Mouse (Mus musculus) bone marrow macrophage, adult 2 months (primary cell): ENCODE measurements around the gene Vmn1r112.
"Not testable (repeated sequence)": the region's sequence is repeated elsewhere in the genome, so short reads cannot be mapped to it uniquely, and the experiment has no call there.

Source experiments
- CTCF ChIP-seq: IDR thresholded peaks from 2 replicates; pipeline ENCODE4 v1.5.1; 2012; ENCODE audit warnings: low read depth, mild to moderate bottlenecking, low read length, moderate library complexity
- POLR2A ChIP-seq: IDR thresholded peaks from 2 replicates; pipeline ENCODE4 v1.6.1; 2012; ENCODE audit warnings: mild to moderate bottlenecking, low read depth, low read length, borderline replicate concordance

GRCm38 (mm10) chr7:20770885-20771284 lies at the start of gene Vmn1r112:
- not testable (repeated sequence) for TF ChIP-seq CTCF, POLR2A
